Mouse (Mus musculus): ENCODE data around the gene Rbm43.

The Rbm43 gene

DNA sequence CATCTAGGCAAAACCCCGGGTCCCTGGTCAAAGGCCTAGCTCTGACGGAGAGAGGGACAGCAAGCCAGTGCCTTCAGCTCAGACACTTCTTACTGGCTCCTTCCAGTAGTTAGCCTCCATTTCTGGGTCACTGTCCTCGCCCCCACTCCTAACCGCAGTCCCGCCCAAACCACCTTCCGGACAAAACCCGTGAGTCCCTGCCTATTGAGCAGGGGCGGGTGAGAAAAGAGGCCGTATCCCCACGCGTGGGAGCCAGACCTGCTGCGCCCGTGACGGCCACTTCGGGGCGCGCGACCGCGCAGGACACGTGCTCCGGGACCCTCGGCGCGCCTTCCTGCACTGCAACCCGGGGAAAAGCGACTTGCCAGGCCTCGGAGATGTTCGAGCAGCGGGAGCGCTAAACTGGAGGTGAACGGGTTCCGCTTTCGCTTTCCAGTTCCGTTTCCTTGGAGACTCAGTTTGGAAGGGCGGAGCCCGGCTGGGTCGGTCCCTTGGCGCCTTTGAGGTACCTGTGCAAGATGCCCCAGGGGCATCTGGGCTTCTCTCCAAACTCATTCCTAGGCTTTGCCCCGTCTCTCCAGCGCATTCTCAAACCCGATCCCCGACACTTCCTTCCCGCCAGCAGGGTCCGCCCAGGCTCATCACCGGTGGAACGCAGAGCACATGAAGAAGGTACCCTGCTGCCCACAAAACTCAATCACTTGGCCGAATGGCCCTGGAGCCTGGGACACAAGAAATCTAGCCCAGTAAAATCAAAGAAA, at the start of gene Rbm43:
Rbm43 (minus strand) TSS at position 590 of the 761 bp plus-strand sequence.
- DNase-seq (ENCODE audit: low spot score in 2 of 2) = peak; percentile 70 to 77

DNA sequence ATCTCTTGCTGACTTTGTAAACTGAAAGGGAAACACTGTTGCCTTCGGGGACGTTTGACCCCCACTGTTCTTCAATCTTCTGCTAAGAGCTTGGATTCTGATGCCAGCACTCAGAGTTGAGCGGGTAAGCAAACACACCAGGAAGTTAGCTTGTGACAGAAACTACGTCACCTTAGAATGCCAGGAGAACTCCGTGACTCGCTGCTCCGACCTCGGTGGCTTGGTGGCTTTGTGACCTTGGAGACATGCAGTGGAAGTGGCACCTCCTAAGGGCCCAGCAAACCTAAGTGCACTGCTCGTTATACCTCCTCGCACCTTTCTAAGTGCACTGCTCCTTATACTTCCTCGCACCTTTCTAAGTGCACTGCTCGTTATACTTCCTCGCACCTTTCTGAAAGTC, 47.3 kb upstream of the Rbm43 start:
- DNase-seq (ENCODE audit: low spot score in 2 of 2) = no peak

DNA sequence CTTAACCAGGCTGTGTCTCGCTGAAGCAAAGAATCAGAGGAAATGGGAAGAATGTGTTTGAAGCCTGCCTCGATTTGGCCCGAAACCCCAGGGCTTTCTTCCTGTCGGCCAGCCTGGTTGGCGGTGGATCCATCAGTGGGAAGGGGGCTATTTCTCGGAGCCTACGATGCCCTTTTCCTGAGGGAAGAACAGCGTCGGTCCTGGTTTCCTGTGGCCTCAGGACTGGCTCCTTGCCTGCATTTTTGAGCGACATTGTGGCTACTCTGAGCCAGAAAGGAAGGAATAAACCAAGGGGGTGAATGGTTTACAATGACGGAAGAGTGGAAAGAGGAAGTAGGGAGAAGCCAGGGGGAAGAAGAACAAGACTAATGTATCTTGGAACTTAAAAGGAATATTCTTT, 46.7 kb upstream of the Rbm43 start:
- no peak for DNase-seq (ENCODE audit: low spot score in 2 of 2)

DNA sequence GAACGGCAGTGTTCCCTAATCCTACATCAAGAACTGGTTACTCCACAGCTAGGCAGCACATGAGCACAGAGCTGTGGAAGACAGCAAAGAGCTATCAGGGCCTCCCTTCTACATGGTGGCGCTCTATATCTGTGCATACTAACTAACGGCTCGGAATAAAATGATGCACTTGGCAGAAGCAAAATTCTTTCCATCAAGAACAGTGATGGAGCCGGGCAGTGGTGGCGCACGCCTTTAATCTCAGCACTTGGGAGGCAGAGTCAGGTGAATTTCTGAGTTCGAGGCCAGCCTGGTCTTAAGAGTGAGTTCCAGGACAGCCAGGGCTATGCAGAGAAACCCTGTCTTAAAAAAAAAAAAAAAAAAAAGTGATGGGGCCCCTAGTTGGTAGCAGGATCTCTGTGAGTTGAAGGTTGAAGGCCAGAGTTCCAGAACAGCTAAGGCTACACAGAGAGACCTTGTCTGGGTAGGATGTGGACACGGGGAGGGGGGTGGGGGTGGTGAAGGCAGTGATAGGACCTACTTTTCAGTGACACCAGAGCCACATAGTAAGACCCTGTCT, 38.5 kb upstream of the Rbm43 start, which contains the start of gene Nmi:
Nmi (minus strand) TSS at position 85 of the 559 bp plus-strand sequence.
- DNase-seq (ENCODE audit: low spot score in 2 of 2) = peak in 1 of 2 experiments; percentile 7

DNA sequence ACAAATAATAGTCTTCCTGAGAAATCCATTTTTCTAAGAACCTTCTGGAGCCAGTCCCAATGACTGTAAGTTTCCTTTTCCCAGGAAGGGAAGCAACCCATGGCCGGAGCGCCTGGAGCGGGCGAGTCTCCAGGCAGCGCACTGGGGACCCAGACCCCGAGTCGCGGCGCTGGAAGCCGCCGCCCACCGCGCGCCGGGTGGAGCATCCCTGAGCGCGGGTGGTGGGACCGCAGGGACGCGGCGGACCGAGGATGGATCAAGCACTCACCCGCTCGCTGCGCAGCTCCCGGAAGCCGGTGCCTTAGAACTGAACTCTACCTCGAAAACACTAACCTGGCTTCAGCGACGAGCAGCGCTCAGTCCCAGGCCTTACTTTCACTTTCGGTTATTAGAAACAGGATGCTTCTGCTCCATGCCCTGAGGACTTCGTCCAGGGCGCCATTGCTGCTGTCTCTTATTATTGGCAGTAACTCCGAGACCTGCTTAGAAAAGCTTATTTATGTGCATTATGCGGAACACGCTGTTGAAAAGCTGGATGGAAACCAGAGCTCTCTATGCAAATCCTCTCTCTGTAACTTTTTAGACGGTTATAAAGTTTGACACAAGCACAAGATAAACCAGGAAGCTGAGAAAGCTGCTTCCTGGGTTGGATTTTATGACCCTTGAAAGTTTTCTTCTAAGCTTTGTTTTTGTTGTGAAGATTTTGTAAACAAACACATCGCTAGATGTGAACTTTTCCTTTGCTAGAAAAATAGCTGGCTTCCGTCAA, 37.9 kb upstream of the Rbm43 start:
- peak; percentile 13 to 34 for DNase-seq (ENCODE audit: low spot score in 2 of 2)

DNA sequence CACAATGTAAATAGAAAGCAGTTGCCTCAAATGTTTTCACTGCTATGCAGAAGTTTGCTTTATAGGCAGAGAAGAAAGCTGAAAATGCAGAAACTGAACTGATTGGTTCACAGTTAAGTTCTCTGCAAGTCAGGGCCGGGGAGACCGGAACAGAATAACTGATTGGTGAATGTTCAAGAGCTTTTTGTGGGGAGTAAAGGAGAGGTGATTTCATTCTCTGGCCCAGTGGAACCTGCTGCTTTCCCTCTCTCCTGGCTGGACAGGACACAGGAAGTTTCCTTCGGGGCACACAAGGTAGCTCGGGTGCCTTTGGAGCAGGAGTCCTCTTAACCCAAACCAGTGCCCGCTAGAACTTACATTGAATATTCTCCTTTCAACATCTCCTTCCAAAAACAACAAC, 37.2 kb upstream of the Rbm43 start:
- no peak for DNase-seq (ENCODE audit: low spot score in 2 of 2)

DNA sequence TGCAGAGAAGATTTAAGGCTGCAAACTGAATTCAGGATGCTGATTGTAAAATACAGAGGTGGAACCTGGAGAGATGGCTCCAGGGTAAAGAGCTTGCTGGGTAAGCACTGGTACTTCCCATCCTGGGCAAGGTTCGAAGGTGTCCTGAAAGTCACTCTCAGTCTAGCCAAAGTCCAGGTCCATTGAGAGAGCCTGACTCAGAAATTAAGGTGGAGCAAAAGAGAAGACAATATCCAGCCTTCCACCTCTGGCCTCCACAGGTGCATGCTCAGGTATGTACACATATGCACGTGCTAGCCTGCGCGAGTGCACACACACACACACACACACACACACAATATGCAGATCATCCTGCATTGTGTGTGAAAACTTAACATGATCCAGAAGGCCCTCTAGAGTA, 35.9 kb upstream of the Rbm43 start:
- DNase-seq (ENCODE audit: low spot score in 2 of 2) = no peak

DNA sequence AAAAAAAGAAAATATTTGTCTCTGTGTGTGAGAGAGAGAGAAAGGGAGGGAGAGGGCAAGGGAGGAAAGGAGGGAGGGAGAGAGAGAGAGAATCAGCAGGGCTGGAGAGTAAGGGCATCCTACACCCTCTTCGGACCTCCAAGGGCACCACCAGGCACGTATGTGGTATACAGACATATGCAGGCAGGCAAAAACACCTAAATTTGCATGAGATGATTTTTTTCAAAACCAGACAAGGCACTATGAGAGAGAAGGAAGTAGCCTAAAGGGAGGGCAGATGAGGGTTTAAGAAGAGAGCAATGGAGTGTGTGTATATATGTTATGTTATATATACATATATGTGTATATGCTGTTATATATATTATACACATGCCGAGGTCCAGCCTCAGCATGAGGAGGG, 32.3 kb upstream of the Rbm43 start:
- DNase-seq (ENCODE audit: low spot score in 2 of 2) = no peak

DNA sequence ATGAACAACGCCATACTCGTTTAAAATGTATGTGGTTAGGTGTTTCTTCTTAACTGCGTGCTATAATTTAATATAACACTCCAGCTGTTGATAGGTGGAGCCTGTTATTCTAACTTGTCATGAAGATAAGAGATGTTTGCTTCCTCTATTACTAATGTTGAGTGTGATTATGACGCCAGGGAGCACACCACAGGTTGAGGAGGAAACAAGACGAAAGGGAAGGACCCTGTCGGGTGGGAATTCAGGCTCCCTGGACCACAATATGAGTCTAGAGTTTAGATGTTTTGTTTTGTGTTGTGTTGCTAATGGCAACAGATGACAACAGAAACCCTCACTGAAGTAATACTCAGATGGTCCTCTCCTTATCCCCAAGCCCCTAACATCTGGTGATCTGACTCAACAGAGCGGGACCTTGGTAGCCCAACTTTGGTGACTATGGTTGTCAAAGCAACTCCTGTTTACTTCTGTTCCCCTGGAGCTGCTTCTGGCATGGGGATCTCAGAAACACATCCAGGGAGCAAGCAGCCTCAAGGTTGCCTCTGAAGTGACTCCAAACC, 18.8 kb upstream of the Rbm43 start:
- no peak for DNase-seq (ENCODE audit: low spot score in 2 of 2)

DNA sequence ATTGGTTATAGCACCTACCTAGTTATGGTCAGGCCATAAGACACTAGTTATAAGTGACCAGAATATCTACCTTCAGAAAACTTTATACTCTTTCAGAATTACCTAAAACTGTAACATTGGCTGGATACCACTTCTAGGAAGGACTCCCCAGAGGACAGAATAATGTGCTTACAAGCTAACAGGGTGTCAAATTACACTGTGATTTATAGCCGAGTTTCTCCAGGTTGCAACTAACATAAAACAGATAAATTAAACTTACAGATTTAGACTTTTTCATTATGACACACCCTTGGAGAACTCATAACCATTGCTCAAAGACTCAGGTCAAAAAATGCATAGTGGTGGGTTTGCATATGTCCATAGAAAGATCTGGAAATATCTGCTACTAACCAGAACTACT, 15.9 kb upstream of the Rbm43 start:
- no peak for DNase-seq (ENCODE audit: low spot score in 2 of 2)

DNA sequence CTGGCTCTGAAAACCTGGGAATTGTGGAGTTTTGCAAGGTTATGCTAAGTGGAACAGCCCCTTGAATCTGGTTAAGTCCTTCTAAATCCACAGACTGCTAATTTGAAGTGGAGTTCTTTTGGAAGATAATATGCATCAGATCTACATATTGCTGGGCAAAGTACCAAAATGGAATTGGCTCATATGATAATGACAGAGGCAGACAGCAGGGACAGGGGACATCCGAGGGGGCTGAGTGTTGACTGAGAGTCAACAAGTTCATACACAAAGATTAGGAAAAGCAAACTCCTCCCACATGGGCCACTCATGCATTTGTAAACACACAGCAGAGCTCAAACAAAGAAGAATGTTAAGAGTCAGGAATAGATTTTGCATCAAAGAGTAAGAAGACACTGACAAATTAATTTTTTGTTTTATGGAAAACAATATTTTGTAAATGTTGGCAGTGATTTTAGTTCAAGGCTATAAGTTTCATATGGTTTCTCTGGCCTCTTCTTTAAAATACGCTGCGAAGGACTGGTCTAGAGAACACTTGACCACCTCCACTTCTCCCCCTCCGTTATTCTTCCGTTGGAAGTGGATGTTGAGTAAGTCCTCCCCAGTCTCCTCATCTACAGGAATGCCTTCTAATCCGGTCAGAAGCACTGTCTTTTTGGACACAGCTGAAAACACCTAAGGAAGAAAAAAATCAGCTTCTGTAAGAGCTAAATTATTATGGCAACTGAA, 13.3 kb upstream of the Rbm43 start:
- DNase-seq (ENCODE audit: low spot score in 2 of 2) = no peak

DNA sequence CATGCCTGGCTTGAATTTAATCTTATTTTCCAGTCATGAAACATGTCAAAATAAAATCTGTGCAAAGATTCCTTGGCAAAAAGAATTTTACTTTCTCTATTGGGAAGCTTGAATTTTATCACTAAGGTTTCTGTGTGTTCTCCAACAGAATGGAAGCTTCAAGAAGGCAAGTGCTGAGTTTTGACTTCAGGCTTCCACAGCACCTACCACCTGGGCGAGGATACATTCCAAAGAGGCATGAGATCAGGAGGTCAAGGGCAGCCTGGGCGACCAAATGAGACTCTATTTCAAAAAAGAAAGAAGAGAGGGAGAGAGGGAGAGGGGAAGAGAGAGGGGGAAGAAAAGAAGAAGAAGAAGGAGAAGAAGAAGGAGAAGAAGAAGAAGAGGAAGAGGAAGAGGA, 10.8 kb upstream of the Rbm43 start:
- no peak for DNase-seq (ENCODE audit: low spot score in 2 of 2)

DNA sequence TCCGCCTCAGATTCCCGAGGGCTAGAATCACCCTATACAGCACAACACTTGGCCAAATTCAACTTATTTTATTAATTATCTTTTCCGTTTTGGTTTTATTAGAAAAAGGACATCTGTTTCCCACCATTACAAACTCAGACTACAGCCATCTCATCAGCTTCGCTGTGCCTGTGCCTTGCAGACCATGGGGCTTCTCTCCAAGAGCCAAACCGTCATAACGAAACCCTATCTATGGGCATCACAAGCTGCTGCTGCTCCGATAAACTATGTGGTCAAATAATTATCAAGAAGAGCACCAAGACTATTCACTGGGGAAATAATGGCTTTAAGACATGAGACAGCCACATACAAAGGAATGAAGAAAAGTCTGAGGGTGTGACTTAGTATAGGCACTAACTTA, 6.9 kb upstream of the Rbm43 start:
- DNase-seq (ENCODE audit: low spot score in 2 of 2) = no peak

DNA sequence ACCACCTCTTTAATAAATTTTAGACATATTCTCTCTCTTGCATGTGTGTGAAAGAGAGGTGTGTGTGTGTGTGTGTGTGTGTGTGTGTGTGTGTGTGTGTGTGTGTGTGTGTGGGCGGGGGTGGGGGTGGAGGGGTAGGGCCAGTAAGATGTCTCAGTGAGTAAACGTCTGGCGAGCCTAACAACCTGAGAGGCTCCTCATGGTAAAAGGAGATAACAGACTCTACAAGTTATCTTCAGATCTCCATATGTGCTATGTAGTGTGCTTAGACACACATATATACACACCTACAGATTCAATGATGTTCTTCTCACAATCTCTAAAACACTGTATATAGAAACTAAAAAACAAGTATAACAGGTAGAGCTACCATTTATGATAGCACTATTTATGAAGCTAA, 3.8 kb upstream of the Rbm43 start:
- no peak for DNase-seq (ENCODE audit: low spot score in 2 of 2)

DNA sequence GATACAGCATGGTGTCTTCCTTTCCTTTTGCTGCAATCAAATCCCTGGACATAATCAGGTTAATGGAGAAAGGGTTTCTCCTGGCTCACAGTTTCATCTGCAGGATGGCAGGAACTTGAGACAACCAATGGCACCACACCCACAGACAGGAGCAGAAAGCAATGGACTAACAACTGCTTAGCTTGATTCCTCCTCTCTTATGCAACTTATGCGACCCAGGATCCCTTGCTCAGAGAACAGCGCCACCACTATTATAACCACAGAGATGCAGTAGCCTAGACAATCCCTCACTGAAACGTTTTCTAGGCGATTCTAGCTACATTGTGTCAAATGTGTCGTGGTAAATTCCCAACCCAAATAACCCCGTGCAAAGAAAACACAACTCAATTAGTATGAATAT, 2.0 kb upstream of the Rbm43 start:
- DNase-seq (ENCODE audit: low spot score in 2 of 2) = no peak

DNA sequence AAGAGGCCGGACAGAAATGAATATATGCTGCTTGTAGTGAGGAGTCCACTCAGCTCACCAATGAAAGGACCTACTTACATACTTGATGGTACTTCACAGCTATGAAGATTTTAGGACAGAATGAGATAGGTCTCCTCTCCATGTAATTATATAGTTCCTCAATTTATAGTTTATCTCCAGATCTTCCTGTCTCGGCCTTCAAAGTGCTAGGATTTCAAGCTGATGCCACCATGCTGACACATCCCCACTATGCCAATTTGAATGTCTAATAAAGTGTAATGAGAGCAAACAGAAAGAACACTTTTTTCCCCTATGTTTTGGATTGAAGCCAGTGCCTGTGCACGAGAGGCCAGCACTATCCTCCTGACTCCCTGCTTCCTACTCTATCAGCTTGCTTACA, 1.6 kb upstream of the Rbm43 start:
- DNase-seq (ENCODE audit: low spot score in 2 of 2) = no peak

DNA sequence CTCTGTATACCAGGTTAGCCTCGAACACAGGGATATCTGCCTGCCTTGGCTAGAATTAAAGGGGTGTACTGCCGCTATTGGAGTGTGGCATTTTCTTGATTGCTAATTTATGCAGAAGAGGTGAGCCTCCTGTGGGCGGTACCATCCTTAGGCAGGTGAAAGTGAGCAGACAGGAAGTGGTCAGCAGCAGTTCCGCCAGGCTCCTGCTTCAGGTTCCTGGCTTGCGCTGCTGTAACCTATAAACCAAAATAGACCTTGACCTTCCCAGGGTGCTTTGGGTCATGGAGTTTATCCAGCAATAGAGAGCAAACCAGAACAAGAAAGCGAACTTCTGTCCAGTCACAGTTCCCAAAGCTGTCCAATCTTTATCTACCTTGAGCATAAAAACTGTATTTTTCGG, 958 bp upstream of the Rbm43 start:
- DNase-seq (ENCODE audit: low spot score in 2 of 2) = no peak

DNA sequence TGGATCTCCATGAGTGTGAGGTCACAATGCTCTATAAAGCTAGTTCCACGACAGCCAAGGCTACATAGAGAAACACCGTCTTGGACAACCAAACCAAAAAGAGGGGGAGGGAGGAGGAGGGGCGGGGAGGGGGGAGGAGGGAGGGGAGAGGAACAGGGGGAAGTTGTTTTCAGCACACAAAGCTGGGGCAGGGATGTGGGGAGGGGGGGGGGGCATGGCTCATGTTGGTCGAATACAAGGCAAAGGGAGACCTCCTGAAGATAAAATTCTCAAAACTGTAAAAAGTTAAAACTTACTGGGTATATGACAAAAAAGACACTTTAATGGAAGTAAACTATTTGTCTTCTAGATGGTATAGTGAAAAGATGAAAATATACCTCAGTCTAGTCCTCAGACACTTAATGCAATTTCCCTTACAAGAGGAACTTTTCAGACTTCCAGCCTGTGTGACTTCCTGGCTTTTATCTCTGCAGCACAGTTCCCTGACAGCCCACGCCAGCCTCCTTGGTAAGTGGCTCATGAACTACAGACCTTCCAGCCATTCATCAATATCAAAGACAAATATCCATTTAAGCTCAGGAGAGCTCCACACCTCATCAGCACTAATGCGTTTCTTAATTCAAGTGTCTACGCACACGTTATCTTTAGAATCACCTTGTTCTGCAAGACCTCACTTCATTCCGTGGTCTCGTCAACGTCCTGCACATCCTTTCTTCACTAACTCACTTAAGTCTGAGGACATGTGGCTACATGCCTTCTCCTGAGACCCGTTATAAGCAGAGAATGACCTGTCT, 1.4 kb downstream of the Rbm43 start:
- DNase-seq (ENCODE audit: low spot score in 2 of 2) = peak in 1 of 2 experiments; percentile 18

DNA sequence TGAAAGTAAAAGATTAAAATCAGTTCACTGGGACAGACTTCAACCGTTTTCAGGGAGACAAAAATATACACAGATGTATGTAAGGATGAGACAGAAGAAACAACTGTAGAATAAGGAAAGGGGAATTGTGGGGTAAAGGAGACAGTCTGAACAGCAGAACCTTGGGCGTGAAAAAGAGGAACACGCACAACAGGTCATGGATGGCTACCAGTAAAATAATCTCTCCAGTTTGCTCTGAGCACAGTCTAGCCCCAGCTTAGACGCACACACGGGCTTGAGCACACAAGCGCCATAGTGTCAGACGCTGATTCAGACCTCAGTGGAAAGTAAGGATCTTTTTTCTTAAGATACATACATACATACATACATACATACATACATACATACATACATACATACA, 3.7 kb downstream of the Rbm43 start:
- no peak for DNase-seq (ENCODE audit: low spot score in 2 of 2)

DNA sequence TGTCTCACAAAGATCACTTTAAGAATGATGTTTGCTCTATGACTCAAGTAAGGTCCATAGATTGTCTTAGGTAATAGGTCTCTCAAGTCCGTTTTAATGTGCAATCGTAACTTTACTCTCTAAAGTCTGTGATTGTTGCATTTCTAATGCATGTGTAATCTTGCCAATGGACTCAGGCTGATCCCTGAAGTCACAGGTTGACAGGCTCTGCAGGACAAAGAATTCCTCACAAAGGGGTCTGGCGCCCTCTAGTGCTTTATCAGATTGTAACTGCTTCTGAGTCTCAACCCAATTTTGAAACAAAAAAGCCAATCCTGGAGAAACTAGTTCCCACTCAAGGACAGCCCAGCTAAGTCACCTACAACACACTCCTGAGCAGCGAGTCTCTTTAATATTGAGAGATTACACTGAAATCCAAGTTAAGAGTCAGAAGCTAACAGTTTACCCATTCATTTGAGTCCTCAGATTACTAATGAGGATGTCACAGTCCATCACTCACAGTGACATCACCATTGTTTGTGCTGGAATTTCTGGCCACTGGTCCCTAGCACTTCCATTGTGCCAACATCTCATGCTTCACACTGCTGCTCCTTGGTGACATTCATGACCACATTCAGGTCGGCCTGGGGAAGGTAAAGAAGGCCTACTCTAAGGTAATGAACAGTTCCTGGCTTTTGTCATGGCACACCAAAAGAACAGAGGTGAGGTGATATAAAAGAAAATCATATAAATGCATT, 19.9 kb downstream of the Rbm43 start:
- DNase-seq (ENCODE audit: low spot score in 2 of 2) = peak; percentile 82 to 86

Measured in right cerebral cortex, adult 2 months (tissue).